Mouse (Mus musculus) small intestine, adult 2 months (tissue): Measurements from ENCODE around the gene Slc16a11.
A peak's percentile ranks its signal among the peaks of the same experiment; 100 is the strongest.

ENCODE experiments used
- CTCF ChIP-seq: fragments of 200-500 bp; IDR thresholded peaks from 2 replicates; pipeline ENCODE4 v1.5.1; 2012; ENCODE audit warnings: low read depth, mild to moderate bottlenecking, control low read depth, inconsistent platforms, low read length, moderate library complexity, mixed read lengths; ENCODE audit not compliant: insufficient replicate concordance, insufficient read length; ENCODE audit errors: extremely low read depth
- POLR2A ChIP-seq: fragments of 200-500 bp; IDR thresholded peaks from 2 replicates; pipeline ENCODE4 v1.6.1; 2012; ENCODE audit warnings: low read depth, mild to moderate bottlenecking, control low read depth, inconsistent platforms, low read length, moderate library complexity

DNA sequence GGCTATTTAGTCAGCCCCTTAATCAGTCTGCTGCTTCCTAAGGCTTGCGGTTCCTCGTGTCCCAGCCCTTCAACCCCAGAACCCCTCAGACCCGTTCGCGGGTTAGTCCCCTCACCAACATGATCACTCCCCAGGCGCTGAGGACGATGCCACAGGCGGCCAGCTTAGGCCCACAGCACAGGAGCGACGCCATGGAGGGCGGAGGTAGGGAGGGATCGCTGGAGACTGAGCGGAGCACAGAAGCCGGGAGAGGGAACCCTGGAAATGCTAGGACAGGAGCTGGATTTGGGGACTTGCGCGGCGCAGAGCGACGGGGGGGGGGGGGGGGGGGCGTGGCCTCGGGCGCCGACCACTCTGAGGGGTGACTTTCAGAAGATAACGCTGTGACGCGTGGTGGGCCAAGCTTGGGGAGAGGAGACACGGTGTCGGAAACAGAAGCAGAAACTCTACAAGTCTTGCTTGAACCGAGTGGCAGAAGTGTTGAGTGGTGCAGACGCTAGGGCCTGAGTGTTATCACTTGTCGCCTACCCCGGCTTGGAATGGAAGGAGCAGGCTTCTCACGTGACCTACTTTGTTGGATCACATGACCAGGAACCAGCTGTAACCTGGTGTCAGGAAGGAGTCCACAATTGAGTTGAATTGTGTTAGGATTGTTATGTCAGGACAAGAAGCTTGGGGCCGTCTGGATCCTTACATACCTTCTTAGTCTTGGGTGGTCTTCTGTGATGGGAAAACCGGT is 27.2 kb downstream of the Slc16a11 start, which contains the start of the genes Gm21988 and Rnasek:
- TF ChIP-seq CTCF = no peak
- peak; percentile 74; the same call in 1 of the 2 replicates for TF ChIP-seq POLR2A
